Mouse (Mus musculus) thymus, adult 2 months (tissue): ENCODE results near the gene Arntl2.

Source experiments
- CTCF ChIP-seq: fragments of 200-500 bp; IDR thresholded peaks from 2 replicates; pipeline ENCODE4 v1.5.1; 2012; ENCODE audit warnings: mild to moderate bottlenecking, control low read depth, low read length, moderate library complexity, borderline replicate concordance; ENCODE audit not compliant: control insufficient read depth, poor library complexity, insufficient read depth; ENCODE audit errors: extremely low read depth
- POLR2A ChIP-seq: fragments of 200-500 bp; IDR thresholded peaks from 2 replicates; pipeline ENCODE4 v1.6.1; 2012; ENCODE audit warnings: mild to moderate bottlenecking, low read length, control low read depth, moderate library complexity; ENCODE audit not compliant: control insufficient read depth, poor library complexity, insufficient read depth; ENCODE audit errors: extremely low read depth

GRCm38 (mm10) chr6:146878926-146879325 is 83.1 kb downstream of the Arntl2 start:
- TF ChIP-seq POLR2A (no peak), CTCF (no peak)
